Mouse (Mus musculus): ENCODE data around the gene Tmem216. TPM values are rescaled to one million over a fixed set of nuclear protein-coding genes. Genes with fewer than 3 reads are reported as not detected.

Tmem216 gene
- polyA plus RNA-seq, 1 experiment from 2014 or later, result 65.2 TPM

GRCm38 (mm10) chr19:10598188-10598587 is 42.1 kb upstream of the Tmem216 start:
- Histone ChIP-seq H3K9ac (replicated peaks; ENCODE audit: low read length) (no peak overlapping the region), H3K9me3 (replicated peaks; ENCODE audit: control insufficient read depth, low read length) (no peaks in the 10 kb centered on the region), H3K4me2 (ENCODE audit: low read depth, low read length) (no peak overlapping the region), H3K36me3 (replicated peaks; ENCODE audit: control insufficient read depth, insufficient read depth, low read depth, low read length) (peaks cover 2% of the 10 kb centered on the region; the same call in 1 of the 2 replicates), H3K4me3 (ENCODE audit: low read depth, low read length) (no peak overlapping the region), H3K4me1 (ENCODE audit: control insufficient read depth, insufficient read depth, low read length) (no peaks in the 10 kb centered on the region), H3K27ac (replicated peaks; ENCODE audit: low read depth, low read length) (no peak overlapping the region), H3K27me3 (ENCODE audit: control insufficient read depth, insufficient read depth, low read length) (no peaks in the 10 kb centered on the region)
- 39% methylated on average over 3 of the region's 3 CpGs for WGBS
- DNase-seq (ENCODE audit: low spot score), result no peak
- ATAC-seq (replicated peaks; ENCODE audit: insufficient number of reproducible peaks, low FRiP score, low TSS enrichment, low read depth), result no peak

- H3K27ac ChIP-seq (replicated peaks; ENCODE audit: low read depth, low read length), result no peak overlapping the region
- no peaks in the 10 kb centered on the region for H3K9me3 ChIP-seq (replicated peaks; ENCODE audit: control insufficient read depth, low read length)
- DNase-seq (ENCODE audit: low spot score) (no peak), ATAC-seq (replicated peaks; ENCODE audit: insufficient number of reproducible peaks, low FRiP score, low TSS enrichment, low read depth) (no peak)
- no peak overlapping the region for H3K9ac ChIP-seq (replicated peaks; ENCODE audit: low read length)
- H3K4me2 ChIP-seq (ENCODE audit: low read depth, low read length), result no peak overlapping the region
- no peaks in the 10 kb centered on the region for H3K27me3 ChIP-seq (ENCODE audit: control insufficient read depth, insufficient read depth, low read length)
- no peak overlapping the region for H3K4me3 ChIP-seq (ENCODE audit: low read depth, low read length)
- WGBS, result 90% methylated on average over 6 of the region's 6 CpGs
- peaks cover 2% of the 10 kb centered on the region; the same call in 1 of the 2 replicates for H3K36me3 ChIP-seq (replicated peaks; ENCODE audit: control insufficient read depth, insufficient read depth, low read depth, low read length)
- 0 out of 2 replicates have a peak, but pooled peaks cover 4% of the 10 kb centered on the region for H3K4me1 ChIP-seq (ENCODE audit: control insufficient read depth, insufficient read depth, low read length)
These were observed 35.8 kb upstream of the Tmem216 start for GRCm38 (mm10) chr19:10591659-10592377.

- Histone ChIP-seq H3K4me2 (ENCODE audit: low read depth, low read length) (no peak overlapping the region), H3K36me3 (replicated peaks; ENCODE audit: control insufficient read depth, insufficient read depth, low read depth, low read length) (peaks cover 2% of the 10 kb centered on the region; the same call in 1 of the 2 replicates), H3K27ac (replicated peaks; ENCODE audit: low read depth, low read length) (no peak overlapping the region), H3K27me3 (ENCODE audit: control insufficient read depth, insufficient read depth, low read length) (no peaks in the 10 kb centered on the region), H3K9ac (replicated peaks; ENCODE audit: low read length) (no peak overlapping the region; the same call in 1 of the 2 replicates), H3K9me3 (replicated peaks; ENCODE audit: control insufficient read depth, low read length) (no peaks in the 10 kb centered on the region), H3K4me3 (ENCODE audit: low read depth, low read length) (no peak overlapping the region), H3K4me1 (ENCODE audit: control insufficient read depth, insufficient read depth, low read length) (0 out of 2 replicates have a peak, but pooled peaks cover 4% of the 10 kb centered on the region)
- ATAC-seq (replicated peaks; ENCODE audit: insufficient number of reproducible peaks, low FRiP score, low TSS enrichment, low read depth), result no peak
- DNase-seq (ENCODE audit: low spot score), result no peak
- 58% methylated on average over 3 of the region's 3 CpGs for WGBS
These were observed 34.3 kb upstream of the Tmem216 start for GRCm38 (mm10) chr19:10590301-10590700.

GRCm38 (mm10) chr19:10589127-10589857 is 33.3 kb upstream of the Tmem216 start:
- H3K4me3 ChIP-seq (ENCODE audit: low read depth, low read length), result no peak overlapping the region
- H3K4me2 ChIP-seq (ENCODE audit: low read depth, low read length), result no peak overlapping the region
- DNase-seq (ENCODE audit: low spot score) (peak; percentile 29), ATAC-seq (replicated peaks; ENCODE audit: insufficient number of reproducible peaks, low FRiP score, low TSS enrichment, low read depth) (peak; percentile 36; the same call in 1 of the 2 replicates)
- no peaks in the 10 kb centered on the region for H3K9me3 ChIP-seq (replicated peaks; ENCODE audit: control insufficient read depth, low read length)
- H3K27ac ChIP-seq (replicated peaks; ENCODE audit: low read depth, low read length), result peak overlapping the region; percentile 44; the same call in 1 of the 2 replicates
- H3K4me1 ChIP-seq (ENCODE audit: control insufficient read depth, insufficient read depth, low read length), result 0 out of 2 replicates have a peak, but pooled peaks cover 4% of the 10 kb centered on the region
- no peak overlapping the region for H3K9ac ChIP-seq (replicated peaks; ENCODE audit: low read length)
- peaks cover under 1% of the 10 kb centered on the region; the same call in 1 of the 2 replicates for H3K36me3 ChIP-seq (replicated peaks; ENCODE audit: control insufficient read depth, insufficient read depth, low read depth, low read length)
- H3K27me3 ChIP-seq (ENCODE audit: control insufficient read depth, insufficient read depth, low read length), result no peaks in the 10 kb centered on the region
- 60% methylated on average over 5 of the region's 5 CpGs for WGBS

- 81% methylated on average over 7 of the region's 8 CpGs for WGBS
- Histone ChIP-seq H3K4me1 (ENCODE audit: control insufficient read depth, insufficient read depth, low read length) (0 out of 2 replicates have a peak, but pooled peaks cover 4% of the 10 kb centered on the region), H3K9me3 (replicated peaks; ENCODE audit: control insufficient read depth, low read length) (no peaks in the 10 kb centered on the region)
These were observed 31.2 kb upstream of the Tmem216 start for GRCm38 (mm10) chr19:10587231-10587630.

GRCm38 (mm10) chr19:10585112-10585511 is 29.1 kb upstream of the Tmem216 start:
- no peak overlapping the region for H3K4me3 ChIP-seq (ENCODE audit: low read depth, low read length)
- H3K36me3 ChIP-seq (replicated peaks; ENCODE audit: control insufficient read depth, insufficient read depth, low read depth, low read length), result no peaks in the 10 kb centered on the region
- no peak overlapping the region for H3K4me2 ChIP-seq (ENCODE audit: low read depth, low read length)
- no peaks in the 10 kb centered on the region for H3K27me3 ChIP-seq (ENCODE audit: control insufficient read depth, insufficient read depth, low read length)
- WGBS, result 93% methylated on average over 8 of the region's 8 CpGs
- no peak for DNase-seq (ENCODE audit: low spot score)
- H3K9me3 ChIP-seq (replicated peaks; ENCODE audit: control insufficient read depth, low read length), result no peaks in the 10 kb centered on the region
- no peak for ATAC-seq (replicated peaks; ENCODE audit: insufficient number of reproducible peaks, low FRiP score, low TSS enrichment, low read depth)
- no peak overlapping the region for H3K9ac ChIP-seq (replicated peaks; ENCODE audit: low read length)
- H3K4me1 ChIP-seq (ENCODE audit: control insufficient read depth, insufficient read depth, low read length), result 0 out of 2 replicates have a peak, but pooled peaks cover 4% of the 10 kb centered on the region
- H3K27ac ChIP-seq (replicated peaks; ENCODE audit: low read depth, low read length), result no peak overlapping the region

More at GRCm38 (mm10) chr19:10587231-10587630, 31.2 kb upstream of the Tmem216 start:
- H3K9ac ChIP-seq (replicated peaks; ENCODE audit: low read length), result no peak overlapping the region
- H3K27ac ChIP-seq (replicated peaks; ENCODE audit: low read depth, low read length), result no peak overlapping the region
- DNase-seq (ENCODE audit: low spot score) (no peak), ATAC-seq (replicated peaks; ENCODE audit: insufficient number of reproducible peaks, low FRiP score, low TSS enrichment, low read depth) (no peak)
- no peak overlapping the region for H3K4me2 ChIP-seq (ENCODE audit: low read depth, low read length)
- no peaks in the 10 kb centered on the region for H3K27me3 ChIP-seq (ENCODE audit: control insufficient read depth, insufficient read depth, low read length)
- H3K4me3 ChIP-seq (ENCODE audit: low read depth, low read length), result no peak overlapping the region
- H3K36me3 ChIP-seq (replicated peaks; ENCODE audit: control insufficient read depth, insufficient read depth, low read depth, low read length), result no peaks in the 10 kb centered on the region

- WGBS, result 82% methylated on average over 7 of the region's 7 CpGs
- H3K9ac ChIP-seq (replicated peaks; ENCODE audit: low read length), result no peak overlapping the region
These were observed 27.6 kb upstream of the Tmem216 start for GRCm38 (mm10) chr19:10583550-10584146.

More at GRCm38 (mm10) chr19:10583550-10584146, 27.6 kb upstream of the Tmem216 start:
- Histone ChIP-seq H3K27ac (replicated peaks; ENCODE audit: low read depth, low read length) (no peak overlapping the region), H3K36me3 (replicated peaks; ENCODE audit: control insufficient read depth, insufficient read depth, low read depth, low read length) (no peaks in the 10 kb centered on the region), H3K27me3 (ENCODE audit: control insufficient read depth, insufficient read depth, low read length) (no peaks in the 10 kb centered on the region), H3K4me1 (ENCODE audit: control insufficient read depth, insufficient read depth, low read length) (no peaks in the 10 kb centered on the region), H3K4me2 (ENCODE audit: low read depth, low read length) (no peak overlapping the region), H3K9me3 (replicated peaks; ENCODE audit: control insufficient read depth, low read length) (no peaks in the 10 kb centered on the region), H3K4me3 (ENCODE audit: low read depth, low read length) (no peak overlapping the region)
- DNase-seq (ENCODE audit: low spot score) (no peak), ATAC-seq (replicated peaks; ENCODE audit: insufficient number of reproducible peaks, low FRiP score, low TSS enrichment, low read depth) (no peak)
